Mouse (Mus musculus) ES-Bruce4 (cell line): ENCODE data around the gene Flt3. TPM values are rescaled to one million over a fixed set of nuclear protein-coding genes. Genes with fewer than 3 reads are reported as not detected.

Experiments
- H3K27ac ChIP-seq: 2 replicates; pipeline ENCODE4 v1.5.1; 2012; ENCODE audit warnings: low read length, inconsistent platforms; ENCODE audit not compliant: insufficient read depth
- H3K27me3 ChIP-seq: 2 replicates; pipeline ENCODE4 v1.6.1; 2012; ENCODE audit warnings: mild to moderate bottlenecking, low read length, inconsistent platforms; ENCODE audit not compliant: control insufficient read depth, poor library complexity, insufficient read depth, severe bottlenecking
- H3K36me3 ChIP-seq: 2 replicates; pipeline ENCODE4 v1.6.1; 2012; ENCODE audit warnings: inconsistent platforms, mild to moderate bottlenecking, low read length, moderate library complexity; ENCODE audit not compliant: control insufficient read depth, poor library complexity, insufficient read depth, severe bottlenecking
- H3K4me1 ChIP-seq: one replicate; pipeline ENCODE4 v1.8.1; 2011; ENCODE audit warnings: low read length; ENCODE audit not compliant: control insufficient read depth, insufficient read depth
- H3K4me3 ChIP-seq: 2 replicates; pipeline ENCODE4 v1.5.1; 2011; ENCODE audit warnings: low read depth, mild to moderate bottlenecking, low read length
- H3K9ac ChIP-seq: 2 replicates; pipeline ENCODE4 v1.6.1; 2012; ENCODE audit warnings: low read depth, mild to moderate bottlenecking, inconsistent platforms; ENCODE audit not compliant: poor library complexity, severe bottlenecking
- H3K9me3 ChIP-seq: replicated peaks from 2 replicates; pipeline ENCODE4 v1.6.1; 2012; ENCODE audit warnings: mild to moderate bottlenecking, low read length, inconsistent platforms; ENCODE audit not compliant: control insufficient read depth, poor library complexity, insufficient read depth, severe bottlenecking
- CTCF ChIP-seq: IDR thresholded peaks from one replicate; pipeline ENCODE4 v1.8.1; 2011; ENCODE audit warnings: low read depth, low read length
- EP300 ChIP-seq: IDR thresholded peaks from 2 replicates; pipeline ENCODE4 v1.6.1; 2011; ENCODE audit warnings: low read depth, low read length; ENCODE audit not compliant: insufficient read depth
- POLR2A ChIP-seq: IDR thresholded peaks from one replicate; pipeline ENCODE4 v1.8.1; 2011; ENCODE audit warnings: low read length; ENCODE audit not compliant: insufficient read depth
- polyA plus RNA-seq: library from polyadenylated mRNA; stranded (reverse); fragments of >200 nt; gene quantifications from 2 replicates; pipeline ENCODE4 v1.2.4, GENCODE M21; 2011; ENCODE audit warnings: low read depth; ENCODE audit not compliant: missing spikeins, insufficient read depth, insufficient read length

Flt3 gene
- polyA plus RNA-seq, 1 experiment: 0.21 TPM

DNA sequence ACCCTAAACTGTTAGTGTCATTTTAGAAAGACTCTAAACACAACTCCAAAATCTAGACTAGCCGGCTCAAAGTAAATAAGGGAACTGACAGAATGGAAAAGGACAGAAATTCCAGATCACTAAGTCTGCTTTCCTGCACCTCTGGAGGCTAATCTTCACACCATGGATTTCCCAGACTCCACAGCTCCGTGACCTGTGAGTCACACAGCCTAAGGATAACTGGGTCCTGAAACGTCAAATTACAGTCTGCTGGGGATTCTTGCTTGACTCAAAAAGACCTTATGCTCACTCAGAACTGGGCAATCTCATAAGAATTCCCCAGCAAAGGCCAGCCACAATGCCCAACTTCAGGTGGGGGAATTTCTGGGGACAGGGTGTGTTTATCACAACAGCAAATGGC, 44.5 kb downstream of the Flt3 start:
- Histone ChIP-seq H3K4me1 (no peaks in the 10 kb centered on the region), H3K27ac (no peak overlapping the region), H3K4me3 (no peak overlapping the region), H3K9ac (no peak overlapping the region), H3K9me3 (no peaks in the 10 kb centered on the region), H3K27me3 (no peaks in the 10 kb centered on the region), H3K36me3 (no peaks in the 10 kb centered on the region)
- no peak for TF ChIP-seq POLR2A
- no peak for TF ChIP-seq EP300
- TF ChIP-seq CTCF: no peak

DNA sequence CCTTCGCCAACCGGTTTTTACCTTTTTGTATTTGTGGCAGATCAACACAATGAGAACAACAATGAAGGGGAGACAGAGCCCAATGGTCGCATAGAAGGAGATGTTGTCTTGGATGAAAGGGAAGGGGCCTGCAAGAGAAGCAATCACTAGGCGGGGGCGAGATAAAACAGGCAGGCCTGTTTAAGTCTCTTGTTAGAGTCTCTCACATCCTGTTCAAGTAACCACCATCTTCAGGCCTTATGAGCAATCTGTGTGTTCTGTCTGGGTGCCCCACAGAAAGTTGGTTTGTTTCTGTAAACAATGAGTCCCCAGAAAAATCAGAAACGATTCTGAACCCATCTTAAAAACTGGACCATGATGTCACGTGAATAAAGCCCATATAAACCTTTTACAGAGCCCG, 45.3 kb downstream of the Flt3 start:
- Histone ChIP-seq H3K9ac (no peak overlapping the region), H3K4me1 (no peaks in the 10 kb centered on the region), H3K27ac (no peak overlapping the region), H3K4me3 (no peak overlapping the region), H3K27me3 (no peaks in the 10 kb centered on the region), H3K36me3 (no peaks in the 10 kb centered on the region), H3K9me3 (no peaks in the 10 kb centered on the region)
- TF ChIP-seq EP300 (no peak), POLR2A (no peak), CTCF (no peak)

DNA sequence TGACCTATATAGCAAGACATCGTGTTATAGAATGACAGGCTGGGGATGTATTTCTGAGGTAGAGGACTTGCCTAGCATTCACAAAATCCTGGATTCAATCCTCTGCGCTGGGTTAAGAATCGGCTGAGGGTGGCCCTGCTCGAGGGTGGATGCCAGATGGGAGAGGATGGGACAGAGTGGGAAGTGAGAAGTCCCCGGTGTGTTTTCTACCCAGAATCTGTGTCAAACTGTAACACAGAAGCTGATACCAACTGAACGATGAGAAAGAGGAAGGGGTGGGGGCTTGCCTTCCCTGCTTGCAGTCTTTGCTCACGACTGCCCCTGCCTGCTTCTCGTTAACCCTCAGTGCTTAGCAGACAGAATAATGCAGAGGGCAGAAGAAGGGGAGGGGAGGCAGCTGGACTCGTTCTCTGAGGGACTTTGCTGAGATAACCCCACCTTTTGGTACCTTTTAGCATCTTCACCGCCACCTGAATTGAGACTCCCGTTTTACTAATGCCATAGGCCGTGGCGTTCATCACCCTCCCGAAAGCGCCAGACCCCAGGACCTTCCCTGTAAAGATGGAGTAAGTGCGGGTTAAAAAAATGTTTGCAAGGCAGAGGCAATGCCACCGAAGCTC, 46.0 kb downstream of the Flt3 start:
- Histone ChIP-seq H3K4me1 (no peaks in the 10 kb centered on the region), H3K27ac (no peak overlapping the region), H3K9ac (no peak overlapping the region), H3K36me3 (no peaks in the 10 kb centered on the region), H3K27me3 (no peaks in the 10 kb centered on the region), H3K9me3 (no peaks in the 10 kb centered on the region), H3K4me3 (no peak overlapping the region)
- TF ChIP-seq CTCF: no peak
- no peak for TF ChIP-seq EP300
- no peak for TF ChIP-seq POLR2A

DNA sequence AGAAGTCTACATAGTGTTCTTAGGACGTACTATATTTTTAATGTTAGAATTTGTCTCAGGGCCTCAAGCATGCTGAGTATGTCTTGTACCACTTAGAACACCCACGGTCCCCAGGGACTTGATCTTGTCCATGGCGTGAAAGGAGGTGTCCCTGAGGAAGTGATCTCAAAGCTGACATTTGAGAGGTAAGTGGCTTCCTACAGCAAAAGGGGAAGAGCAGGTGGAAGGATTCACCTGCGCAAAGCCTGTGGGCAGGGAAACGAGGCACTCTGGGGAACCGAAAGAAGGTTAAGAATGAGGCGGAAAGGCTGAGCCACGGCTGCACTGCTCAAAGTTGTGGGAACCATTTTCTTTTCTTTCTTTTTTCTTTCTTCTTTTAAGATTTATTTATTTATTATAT, 48.4 kb downstream of the Flt3 start:
- H3K4me1 ChIP-seq: no peaks in the 10 kb centered on the region
- no peaks in the 10 kb centered on the region for H3K36me3 ChIP-seq
- H3K27ac ChIP-seq: no peak overlapping the region
- no peaks in the 10 kb centered on the region for H3K9me3 ChIP-seq
- TF ChIP-seq CTCF (no peak), EP300 (no peak), POLR2A (no peak)
- no peaks in the 10 kb centered on the region for H3K27me3 ChIP-seq
- H3K9ac ChIP-seq: no peak overlapping the region
- H3K4me3 ChIP-seq: no peak overlapping the region

DNA sequence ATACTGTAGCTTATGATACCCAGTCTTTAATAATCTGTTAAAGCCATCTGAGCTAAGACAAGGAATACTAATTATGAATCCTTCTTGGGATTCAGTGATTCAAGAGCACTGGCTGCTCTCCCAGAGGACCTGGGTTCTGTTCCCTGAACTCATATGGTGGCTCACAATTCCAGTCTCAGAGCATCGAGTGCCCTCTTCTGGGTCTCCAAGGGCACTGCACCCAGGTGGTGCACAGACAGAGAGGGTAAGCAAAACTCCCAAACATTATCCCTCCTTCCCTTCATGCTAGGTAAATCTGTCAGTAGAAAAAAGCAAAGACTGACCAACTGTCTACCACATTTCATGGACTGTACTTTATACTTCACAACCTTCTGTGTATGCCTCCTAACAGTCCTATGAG, 54.3 kb downstream of the Flt3 start:
- Histone ChIP-seq H3K27me3 (no peaks in the 10 kb centered on the region), H3K4me1 (no peaks in the 10 kb centered on the region), H3K9me3 (no peaks in the 10 kb centered on the region), H3K9ac (no peak overlapping the region), H3K27ac (no peak overlapping the region), H3K36me3 (no peaks in the 10 kb centered on the region), H3K4me3 (no peak overlapping the region)
- TF ChIP-seq EP300: no peak
- TF ChIP-seq CTCF: peak; percentile 55
- TF ChIP-seq POLR2A: no peak

DNA sequence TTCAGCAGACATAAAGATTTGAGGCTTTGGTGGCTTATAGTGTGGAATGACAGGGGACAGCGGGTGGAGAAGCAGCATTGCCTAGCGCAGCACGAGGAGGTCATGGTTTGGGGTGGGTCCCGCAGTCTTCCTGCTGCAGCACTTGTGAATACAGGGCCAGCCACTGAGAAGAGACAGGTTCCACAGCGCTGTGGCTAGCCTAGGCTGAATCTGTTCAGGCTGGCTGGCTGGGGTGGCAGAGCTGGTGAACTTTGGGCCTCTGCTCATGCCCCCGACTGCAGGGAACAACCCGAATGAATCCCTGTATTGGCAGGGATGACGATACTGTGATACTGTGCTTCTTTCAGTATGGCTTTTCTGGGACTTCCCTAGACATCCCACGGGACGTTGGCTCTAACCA, 56.4 kb downstream of the Flt3 start:
- Histone ChIP-seq H3K27ac (no peak overlapping the region), H3K9me3 (no peaks in the 10 kb centered on the region), H3K27me3 (no peaks in the 10 kb centered on the region), H3K9ac (no peak overlapping the region), H3K36me3 (no peaks in the 10 kb centered on the region), H3K4me1 (no peaks in the 10 kb centered on the region), H3K4me3 (no peak overlapping the region)
- TF ChIP-seq EP300: no peak
- TF ChIP-seq POLR2A: no peak
- no peak for TF ChIP-seq CTCF
